Mouse (Mus musculus) B cell, adult (primary cell): ENCODE results near the gene B3galt1. TPM values are rescaled to one million over a fixed set of nuclear protein-coding genes. Genes with fewer than 3 reads are reported as not detected.

Experiments
- total RNA-seq: library from RNA; stranded (reverse); gene quantifications from 4 replicates; pipeline ENCODE4 v1.2.4, GENCODE M21; 2023; ENCODE audit not compliant: inconsistent age

Gene B3galt1
- not detected in 4 replicates for total RNA-seq

DNA sequence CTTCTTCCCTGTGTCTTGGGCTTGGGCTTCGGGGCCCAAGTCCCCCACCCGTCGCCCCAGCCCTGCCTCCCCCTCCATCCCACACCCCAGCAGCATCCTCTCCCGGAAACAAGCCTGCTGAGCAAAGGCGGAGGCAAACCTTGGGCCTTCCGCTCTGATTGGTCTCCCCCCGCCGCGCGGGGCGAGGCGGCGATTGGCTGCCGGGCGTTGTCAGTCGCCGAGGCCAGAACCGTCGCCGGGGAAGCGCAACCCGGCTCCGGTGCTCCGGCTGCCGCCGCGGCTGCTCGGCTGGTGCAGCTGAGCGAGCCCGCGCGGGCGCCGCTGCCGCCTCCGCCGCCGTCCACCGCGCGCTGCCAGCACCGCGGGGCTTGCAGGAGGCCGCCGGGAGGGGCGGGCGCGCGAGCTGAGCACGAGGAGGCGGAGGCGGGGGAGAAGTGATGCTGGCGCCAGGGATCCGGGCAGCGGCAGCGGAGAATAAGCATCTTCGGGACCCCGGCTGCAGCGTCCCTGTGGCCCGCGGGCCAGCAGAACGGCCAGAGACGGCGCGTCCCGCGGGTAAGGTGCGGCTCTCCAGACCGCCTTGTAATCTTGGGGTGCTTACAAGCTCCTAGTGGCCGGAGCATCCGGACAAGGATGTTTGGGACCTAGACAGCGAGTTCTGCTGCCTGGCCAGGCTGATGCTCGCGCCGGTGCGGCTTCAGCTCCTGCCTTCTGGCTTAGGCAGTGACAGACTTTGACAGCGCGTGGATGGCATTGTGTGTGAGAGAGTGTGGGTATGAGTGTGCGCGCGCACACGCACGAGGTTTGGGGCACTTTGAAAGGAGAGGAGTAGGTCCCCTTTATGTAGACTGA, at the start of gene B3galt1:
TSS of gene B3galt1 (plus strand) at position 392 of the 852 bp plus-strand sequence.

Other genes with a start within 250 kb of the B3galt1 start
- gene Gm21830, start 152.1 kb upstream of the B3galt1 start, total RNA-seq = not detected in 4 replicates
- not detected in 4 replicates for gene Gm26727, start 132.7 kb upstream of the B3galt1 start, total RNA-seq
- gene Xirp2, start 119.9 kb upstream of the B3galt1 start, total RNA-seq = not detected in 4 replicates